Mouse (Mus musculus) lung, adult 10 weeks (tissue): ENCODE measurements around the gene 5730596B20Rik. TPM values are rescaled to one million over a fixed set of nuclear protein-coding genes. Genes with fewer than 3 reads are reported as not detected.

Experiments
- polyA plus RNA-seq: library from polyadenylated mRNA; stranded (reverse); fragments of 350-450 nt; fragmentation: Illumina TruSeq; extraction: RNeasy Lipid Tissue Mini Kit (QIAGEN cat#74804); gene quantifications from one replicate; pipeline ENCODE4 v1.2.3, GENCODE M21; 2014; ENCODE audit warnings: low read depth, low replicate concordance; ENCODE audit not compliant: insufficient read depth

The 5730596B20Rik gene
- 0.45 TPM for polyA plus RNA-seq

GRCm38 (mm10) chr6:52177061-52177735 is at the start of gene 5730596B20Rik:
TSS of gene 5730596B20Rik (plus strand) at chr6:52177498.

GRCm38 (mm10) chr6:52158276-52159051 is 18.8 kb upstream of the 5730596B20Rik start, which contains the start of gene Hoxa1:
TSS of gene Hoxa1 (minus strand) at chr6:52158317.

GRCm38 (mm10) chr6:52164626-52165440 is 12.5 kb upstream of the 5730596B20Rik start, which contains the start of gene Hoxa2:
TSS of gene Hoxa2 (minus strand) at chr6:52164831.

GRCm38 (mm10) chr6:52190906-52191810 is 13.9 kb downstream of the 5730596B20Rik start, which contains the start of gene Hoxa4:
TSS of gene Hoxa4 (minus strand) at chr6:52191753.

GRCm38 (mm10) chr6:52204050-52204752 is 26.9 kb downstream of the 5730596B20Rik start, which contains the start of gene Hoxa5:
TSS of gene Hoxa5 (minus strand) at chr6:52204587.

GRCm38 (mm10) chr6:52208072-52208867 is 31.0 kb downstream of the 5730596B20Rik start, which contains the start of gene Hoxa6:
TSS of gene Hoxa6 (minus strand) at chr6:52208722.

GRCm38 (mm10) chr6:52213119-52213986 is 36.1 kb downstream of the 5730596B20Rik start, which contains the start of the genes Hoxa3 and Gm28308:
TSS of gene Hoxa3 (minus strand) at chr6:52213336.
TSS of gene Gm28308 (minus strand) at chr6:52213339.

GRCm38 (mm10) chr6:52221337-52221992 is 44.2 kb downstream of the 5730596B20Rik start, which contains the start of gene Hoxa7:
TSS of gene Hoxa7 (minus strand) at chr6:52221854.

Other genes starting within 250 kb of the 5730596B20Rik start
- gene Skap2, start 164.9 kb upstream of the 5730596B20Rik start, polyA plus RNA-seq: 57.1 TPM
- 1.4 TPM for gene Hoxa1, start 19.2 kb upstream of the 5730596B20Rik start, polyA plus RNA-seq
- gene Hoxa2, start 12.7 kb upstream of the 5730596B20Rik start, polyA plus RNA-seq: 3.1 TPM
- gene Hoxa4, start 14.3 kb downstream of the 5730596B20Rik start, polyA plus RNA-seq: 5.2 TPM
- 27.9 TPM for gene Hoxa5, start 27.1 kb downstream of the 5730596B20Rik start, polyA plus RNA-seq
- gene Hoxa6, start 31.2 kb downstream of the 5730596B20Rik start, polyA plus RNA-seq: not detected
- 4.2 TPM for gene Hoxa3, start 35.8 kb downstream of the 5730596B20Rik start, polyA plus RNA-seq
- gene Gm28308, start 35.8 kb downstream of the 5730596B20Rik start, polyA plus RNA-seq: 0.42 TPM
- 5.9 TPM for gene Hoxa7, start 44.4 kb downstream of the 5730596B20Rik start, polyA plus RNA-seq
- not detected for gene Hoxa9, start 53.6 kb downstream of the 5730596B20Rik start, polyA plus RNA-seq
- gene Hoxa10, start 63.4 kb downstream of the 5730596B20Rik start, polyA plus RNA-seq: not detected
- gene Hoxa11, start 68.3 kb downstream of the 5730596B20Rik start, polyA plus RNA-seq: not detected
- gene Hoxa13, start 83.4 kb downstream of the 5730596B20Rik start, polyA plus RNA-seq: not detected
- not detected for gene Evx1, start 136.0 kb downstream of the 5730596B20Rik start, polyA plus RNA-seq